Mouse (Mus musculus) limb, embryonic 15.5 days (tissue): ENCODE measurements at regions not wholly inside any gene's neighbourhood (a gene's known extent, or its start where the extent isn't known, plus 50 kb on each side); places are given as distances from the start of the nearest gene placed in this dataset.

Experiments used
- ATAC-seq: fragments of 200-750 bp; cut with Nextera tagmentation; 2 replicates; pipeline ENCODE4 v1.8.0; 2017; ENCODE audit warnings: low read depth, moderate TSS enrichment; ENCODE audit not compliant: insufficient number of reproducible peaks, low FRiP score, low TSS enrichment
- H3K27ac ChIP-seq: fragments of 300-500 bp; sonication (generic); 2 replicates; pipeline ENCODE4 v1.5.1; 2015; ENCODE audit warnings: moderate library complexity, mild to moderate bottlenecking, inconsistent platforms
- H3K27me3 ChIP-seq: fragments of 300-500 bp; sonication (generic); 2 replicates; pipeline ENCODE4 v1.6.1; 2015; ENCODE audit warnings: inconsistent platforms
- H3K36me3 ChIP-seq: fragments of 300-500 bp; sonication (generic); 2 replicates; pipeline ENCODE4 v1.6.1; 2015; ENCODE audit warnings: inconsistent platforms
- H3K4me1 ChIP-seq: fragments of 300-500 bp; sonication (generic); 2 replicates; pipeline ENCODE4 v1.6.1; 2015; ENCODE audit warnings: inconsistent platforms
- H3K4me2 ChIP-seq: fragments of 300-500 bp; sonication (generic); 2 replicates; pipeline ENCODE4 v1.6.1; 2015; ENCODE audit warnings: mild to moderate bottlenecking, inconsistent platforms
- H3K4me3 ChIP-seq: fragments of 300-500 bp; sonication (generic); 2 replicates; pipeline ENCODE4 v1.5.1; 2015; ENCODE audit warnings: mild to moderate bottlenecking, inconsistent platforms
- H3K9ac ChIP-seq: fragments of 300-500 bp; sonication (generic); 2 replicates; pipeline ENCODE4 v1.6.1; 2015; ENCODE audit warnings: inconsistent platforms
- H3K9me3 ChIP-seq: fragments of 300-500 bp; sonication (generic); 2 replicates; pipeline ENCODE4 v1.6.1; 2016; ENCODE audit warnings: inconsistent platforms
- WGBS: fragments of 180-500 bp; shearing (Covaris S2); methylation state at CpG from one replicate; pipeline ENCODE4 v1.1.7; 2015; 5-methylcytosine and 5-hydroxymethylcytosine counted together

GRCm38 (mm10) chr10:84081673-84082072 is 358.7 kb downstream of the Nuak1 start:
- no peaks in the 10 kb centered on the region for H3K27me3 ChIP-seq
- no peak for ATAC-seq
- no peak overlapping the region; the same call in 1 of the 2 replicates for H3K27ac ChIP-seq
- H3K4me1 ChIP-seq = peaks cover 21% of the 10 kb centered on the region
- no peaks in the 10 kb centered on the region for H3K36me3 ChIP-seq
- H3K9ac ChIP-seq = no peak overlapping the region
- no peak overlapping the region for H3K4me2 ChIP-seq
- no peak overlapping the region for H3K4me3 ChIP-seq
- WGBS = 15% methylated on average over 6 of the region's 6 CpGs
- H3K9me3 ChIP-seq = no peaks in the 10 kb centered on the region

GRCm38 (mm10) chr10:84087528-84087927 is 352.9 kb downstream of the Nuak1 start:
- Histone ChIP-seq H3K27me3 (no peaks in the 10 kb centered on the region), H3K4me1 (peaks cover 11% of the 10 kb centered on the region), H3K27ac (no peak overlapping the region), H3K4me3 (no peak overlapping the region), H3K4me2 (no peak overlapping the region), H3K36me3 (no peaks in the 10 kb centered on the region), H3K9ac (no peak overlapping the region), H3K9me3 (no peaks in the 10 kb centered on the region)
- no peak for ATAC-seq
- WGBS = 80% methylated on average over 5 of the region's 5 CpGs

GRCm38 (mm10) chr10:84087929-84088328 is 352.5 kb downstream of the Nuak1 start:
- WGBS = 72% methylated on average over 3 of the region's 3 CpGs
- no peaks in the 10 kb centered on the region for H3K27me3 ChIP-seq
- peaks cover 8% of the 10 kb centered on the region for H3K4me1 ChIP-seq
- H3K4me3 ChIP-seq = no peak overlapping the region
- H3K4me2 ChIP-seq = no peak overlapping the region
- no peak for ATAC-seq
- H3K9ac ChIP-seq = no peak overlapping the region
- H3K9me3 ChIP-seq = no peaks in the 10 kb centered on the region
- H3K36me3 ChIP-seq = no peaks in the 10 kb centered on the region
- no peak overlapping the region for H3K27ac ChIP-seq

GRCm38 (mm10) chr10:84088799-84089778 is 351.3 kb downstream of the Nuak1 start:
- Histone ChIP-seq H3K4me2 (no peak overlapping the region), H3K4me1 (peaks cover 5% of the 10 kb centered on the region; the same call in 1 of the 2 replicates), H3K9ac (no peak overlapping the region), H3K27ac (no peak overlapping the region), H3K36me3 (no peaks in the 10 kb centered on the region), H3K4me3 (no peak overlapping the region), H3K27me3 (no peaks in the 10 kb centered on the region), H3K9me3 (no peaks in the 10 kb centered on the region)
- ATAC-seq = no peak
- 46% methylated on average over 18 of the region's 18 CpGs for WGBS

DNA sequence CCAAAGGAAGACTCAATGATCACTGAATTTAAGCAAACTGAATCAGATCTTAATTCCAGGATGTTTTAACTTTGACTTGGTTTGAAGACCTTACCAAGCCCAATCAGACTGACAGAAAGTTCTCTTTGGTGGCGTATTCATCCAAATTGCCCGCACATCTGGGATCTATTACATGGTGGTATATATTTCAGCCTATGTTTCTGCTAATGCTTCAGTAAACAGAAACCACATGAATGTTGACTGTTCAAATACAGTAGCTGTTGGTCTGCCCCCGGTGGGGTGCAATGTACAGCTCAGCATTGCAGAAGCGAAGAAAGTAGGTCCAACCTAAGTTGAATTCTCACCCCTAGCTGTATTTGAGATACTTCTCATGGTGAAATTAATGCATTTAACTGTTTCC is 346.5 kb downstream of the Nuak1 start:
- Histone ChIP-seq H3K36me3 (no peaks in the 10 kb centered on the region), H3K27ac (no peak overlapping the region), H3K9ac (no peak overlapping the region), H3K27me3 (no peaks in the 10 kb centered on the region), H3K4me2 (no peak overlapping the region), H3K4me3 (no peak overlapping the region), H3K9me3 (no peaks in the 10 kb centered on the region), H3K4me1 (peaks cover 5% of the 10 kb centered on the region; the same call in 1 of the 2 replicates)
- no peak for ATAC-seq
- 51% methylated on average over 4 of the region's 4 CpGs for WGBS

GRCm38 (mm10) chr10:84097196-84097595 is 343.2 kb downstream of the Nuak1 start:
- peaks cover 6% of the 10 kb centered on the region; the same call in 1 of the 2 replicates for H3K4me1 ChIP-seq
- H3K36me3 ChIP-seq = no peaks in the 10 kb centered on the region
- no peak overlapping the region for H3K9ac ChIP-seq
- no peak overlapping the region for H3K4me2 ChIP-seq
- H3K27me3 ChIP-seq = no peaks in the 10 kb centered on the region
- no peak overlapping the region for H3K4me3 ChIP-seq
- 40% methylated on average over 5 of the region's 5 CpGs for WGBS
- no peaks in the 10 kb centered on the region for H3K9me3 ChIP-seq
- H3K27ac ChIP-seq = no peak overlapping the region
- ATAC-seq = no peak

DNA sequence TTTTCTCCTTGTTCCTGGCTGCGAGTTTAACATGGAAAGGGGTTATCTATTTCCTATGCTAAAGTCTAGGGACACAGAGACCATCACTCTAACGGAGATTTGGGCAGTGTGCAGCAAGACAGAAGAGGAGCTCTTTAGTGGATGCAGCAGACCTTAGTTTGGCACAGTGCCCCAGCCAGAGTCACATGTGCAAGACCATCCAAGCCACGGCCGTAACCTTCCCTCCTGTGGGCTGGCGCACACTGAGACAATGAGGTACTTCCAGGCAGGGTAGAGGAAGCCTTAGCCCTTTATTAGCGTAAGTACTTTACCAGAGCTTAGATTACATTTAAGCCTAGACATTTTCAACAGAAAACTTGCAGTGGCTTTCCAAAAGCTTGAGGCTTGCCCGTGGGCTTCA is 336.4 kb downstream of the Nuak1 start:
- WGBS = 51% methylated on average over 7 of the region's 7 CpGs
- peaks cover 33% of the 10 kb centered on the region for H3K4me1 ChIP-seq
- H3K36me3 ChIP-seq = no peaks in the 10 kb centered on the region
- H3K27me3 ChIP-seq = no peaks in the 10 kb centered on the region
- peak overlapping the region; percentile 71 for H3K27ac ChIP-seq
- no peak overlapping the region for H3K4me3 ChIP-seq
- H3K4me2 ChIP-seq = no peak overlapping the region
- no peaks in the 10 kb centered on the region for H3K9me3 ChIP-seq
- no peak overlapping the region for H3K9ac ChIP-seq
- peak; percentile 70 for ATAC-seq

GRCm38 (mm10) chr10:84104556-84104955 is 335.8 kb downstream of the Nuak1 start:
- Histone ChIP-seq H3K27ac (peak overlapping the region; percentile 71), H3K4me2 (no peak overlapping the region), H3K4me3 (no peak overlapping the region), H3K27me3 (no peaks in the 10 kb centered on the region), H3K9me3 (no peaks in the 10 kb centered on the region), H3K4me1 (peaks cover 33% of the 10 kb centered on the region), H3K9ac (no peak overlapping the region), H3K36me3 (no peaks in the 10 kb centered on the region)
- ATAC-seq = peak; percentile 82
- 44% methylated on average over 6 of the region's 6 CpGs for WGBS

GRCm38 (mm10) chr10:84109680-84110371 is 330.6 kb downstream of the Nuak1 start:
- Histone ChIP-seq H3K4me3 (no peak overlapping the region), H3K4me1 (0 out of 2 replicates have a peak, but pooled peaks cover 4% of the 10 kb centered on the region), H3K27ac (peak overlapping the region; percentile 61), H3K27me3 (no peaks in the 10 kb centered on the region), H3K36me3 (no peaks in the 10 kb centered on the region), H3K4me2 (no peak overlapping the region), H3K9ac (no peak overlapping the region), H3K9me3 (no peaks in the 10 kb centered on the region)
- WGBS = 70% methylated on average over 7 of the region's 7 CpGs
- ATAC-seq = no peak

- H3K4me2 ChIP-seq = no peak overlapping the region
- H3K4me1 ChIP-seq = no peaks in the 10 kb centered on the region
- H3K27me3 ChIP-seq = no peaks in the 10 kb centered on the region
- H3K4me3 ChIP-seq = no peak overlapping the region
- no peaks in the 10 kb centered on the region for H3K36me3 ChIP-seq
- ATAC-seq = no peak
- WGBS = 52% methylated on average over 4 of the region's 4 CpGs
- no peak overlapping the region for H3K27ac ChIP-seq
- H3K9me3 ChIP-seq = no peaks in the 10 kb centered on the region
- H3K9ac ChIP-seq = no peak overlapping the region
Observed at GRCm38 (mm10) chr10:84110372-84110985, 329.9 kb downstream of the Nuak1 start.

- 47% methylated on average over 5 of the region's 5 CpGs for WGBS
- Histone ChIP-seq H3K27ac (no peak overlapping the region), H3K27me3 (no peaks in the 10 kb centered on the region), H3K4me1 (no peaks in the 10 kb centered on the region), H3K4me3 (no peak overlapping the region), H3K36me3 (no peaks in the 10 kb centered on the region), H3K9me3 (no peaks in the 10 kb centered on the region), H3K9ac (no peak overlapping the region; the same call in 1 of the 2 replicates), H3K4me2 (no peak overlapping the region)
- ATAC-seq = no peak
Observed at GRCm38 (mm10) chr10:84111502-84111901, 328.9 kb downstream of the Nuak1 start.

GRCm38 (mm10) chr10:84111909-84112308 is 328.5 kb downstream of the Nuak1 start:
- H3K36me3 ChIP-seq = no peaks in the 10 kb centered on the region
- H3K9me3 ChIP-seq = no peaks in the 10 kb centered on the region
- H3K27me3 ChIP-seq = no peaks in the 10 kb centered on the region
- no peak overlapping the region for H3K9ac ChIP-seq
- whole genome bisulfite sequencing = 71% methylated on average over 5 of the region's 5 CpGs
- ATAC-seq = no peak
- H3K4me3 ChIP-seq = no peak overlapping the region
- H3K4me1 ChIP-seq = no peaks in the 10 kb centered on the region
- H3K27ac ChIP-seq = no peak overlapping the region
- no peak overlapping the region for H3K4me2 ChIP-seq
